Mouse (Mus musculus) CH12.LX (cell line): Measurements from ENCODE around the gene Krt72.

Experiments
- CTCF ChIP-seq, 2 experiments: IDR thresholded peaks in 1 of 2; conservative IDR thresholded peaks in 1 of 2; 2 replicates each; pipeline ENCODE4 v1.5.1; 2011 to 2012; ENCODE audit warnings: low read depth in 2 of 2, low read length in 2 of 2, improper control_type of control experiment in 1 of 2, inconsistent platforms in 1 of 2, mild to moderate bottlenecking in 1 of 2, moderate library complexity in 1 of 2
- E2F4 ChIP-seq: IDR thresholded peaks from 2 replicates; pipeline ENCODE4 v1.6.1; 2011; ENCODE audit warnings: low read depth, low read length, improper control_type of control experiment; ENCODE audit not compliant: insufficient replicate concordance
- EP300 ChIP-seq: IDR thresholded peaks from 2 replicates; pipeline ENCODE4 v1.6.1; 2011; ENCODE audit warnings: low read length, improper control_type of control experiment
- MAFK ChIP-seq: IDR thresholded peaks from 2 replicates; pipeline ENCODE4 v1.6.1; 2011; ENCODE audit warnings: low read length, improper control_type of control experiment; ENCODE audit not compliant: insufficient replicate concordance
- MYC ChIP-seq: IDR thresholded peaks from 2 replicates; pipeline ENCODE4 v1.6.1; 2011; ENCODE audit warnings: low read depth, mild to moderate bottlenecking, improper control_type of control experiment, low read length
- NRF1 ChIP-seq: IDR thresholded peaks from 2 replicates; pipeline ENCODE4 v1.6.1; 2014; ENCODE audit warnings: low read depth, mild to moderate bottlenecking, inconsistent platforms, low read length, improper control_type of control experiment, moderate library complexity
- PAX5 ChIP-seq: IDR thresholded peaks from 2 replicates; pipeline ENCODE4 v1.6.1; 2012; ENCODE audit warnings: low read length, inconsistent platforms, mixed read lengths
- POLR2A ChIP-seq: IDR thresholded peaks from 2 replicates; pipeline ENCODE4 v1.6.1; 2011; ENCODE audit warnings: low read depth, mild to moderate bottlenecking, improper control_type of control experiment, low read length
- USF1 ChIP-seq: IDR thresholded peaks from 2 replicates; pipeline ENCODE4 v1.6.1; 2014; ENCODE audit warnings: low read depth, mild to moderate bottlenecking, inconsistent platforms, low read length, improper control_type of control experiment

GRCm38 (mm10) chr15:101833131-101833530 lies 46.9 kb upstream of the Krt72 start:
- TF ChIP-seq MAFK (no peak), POLR2A (no peak), EP300 (no peak), CTCF (conservative IDR thresholded peaks at IDR 0.05 in 1 of 2, IDR thresholded peaks at IDR 0.05 in 1 of 2; ENCODE audit: low read depth in 2 of 2, low read length in 2 of 2) (no peak), MYC (no peak), E2F4 (no peak), NRF1 (no peak), PAX5 (no peak), USF1 (no peak)
